Mouse (Mus musculus): ENCODE data around the gene Adgrb3.

DNA sequence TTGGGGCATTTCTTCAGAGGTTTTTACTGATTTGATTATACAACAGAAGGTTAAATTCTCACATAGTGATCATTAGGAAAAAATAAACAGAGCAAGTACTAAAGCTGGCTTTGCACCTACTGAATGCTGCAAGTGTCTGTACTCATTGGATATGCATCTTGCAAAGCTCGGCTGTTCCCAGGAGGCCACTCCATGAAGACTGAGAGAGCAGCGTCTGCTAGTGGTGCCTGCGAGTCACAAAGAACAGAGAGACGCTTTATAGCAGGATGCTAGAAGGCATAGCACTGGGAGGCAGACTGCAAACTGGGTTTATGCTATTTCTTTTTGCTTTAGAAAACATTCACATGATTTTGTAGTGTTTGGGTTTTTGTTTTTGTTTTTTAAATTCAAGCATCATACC, 325.2 kb downstream of the Adgrb3 start:
- TF ChIP-seq CTCF (conservative IDR thresholded peaks at IDR 0.05; ENCODE audit: insufficient read depth, insufficient read length, low read depth, low read length): no peak
- no peak for TF ChIP-seq POLR2A (IDR thresholded peaks at IDR 0.05; ENCODE audit: low read depth, low read length)

Measured in kidney, adult 2 months (tissue).